Mouse (Mus musculus) limb, embryonic 11.5 days (tissue): ENCODE results near the gene Atp8b4. TPM values are rescaled to one million over a fixed set of nuclear protein-coding genes. Genes with fewer than 3 reads are reported as not detected.
A peak's percentile ranks its signal among the peaks of the same experiment; 100 is the strongest.

ENCODE experiments used
- ATAC-seq: fragments of 200-750 bp; cut with Nextera tagmentation; 2 replicates; pipeline ENCODE4 v1.8.0; 2017; ENCODE audit warnings: low read depth; ENCODE audit not compliant: insufficient number of reproducible peaks, low FRiP score, low TSS enrichment
- DNase-seq: peaks from one replicate; pipeline ENCODE4 v3.0.0-alpha.2; 2015; ENCODE audit warnings: low spot score
- H3K27ac ChIP-seq: fragments of 300-500 bp; sonication (generic); replicated peaks from 2 replicates; pipeline ENCODE4 v1.5.1; 2014; ENCODE audit warnings: low read depth, mild to moderate bottlenecking, low read length
- H3K27me3 ChIP-seq: fragments of 300-500 bp; sonication (generic); 2 replicates; pipeline ENCODE4 v1.6.1; 2014; ENCODE audit warnings: mild to moderate bottlenecking, low read length, mixed read lengths; ENCODE audit not compliant: control insufficient read depth, insufficient read depth
- H3K36me3 ChIP-seq: fragments of 300-500 bp; sonication (generic); 2 replicates; pipeline ENCODE4 v1.6.1; 2014; ENCODE audit warnings: mild to moderate bottlenecking, low read length, moderate library complexity, mixed read lengths; ENCODE audit not compliant: control insufficient read depth, insufficient read depth
- H3K4me1 ChIP-seq: fragments of 300-500 bp; sonication (generic); 2 replicates; pipeline ENCODE4 v1.6.1; 2014; ENCODE audit warnings: low read length, mixed read lengths; ENCODE audit not compliant: control insufficient read depth, insufficient read depth
- H3K4me2 ChIP-seq: fragments of 300-500 bp; sonication (generic); 2 replicates; pipeline ENCODE4 v1.6.1; 2014; ENCODE audit warnings: low read depth, mild to moderate bottlenecking, moderate library complexity; ENCODE audit not compliant: severe bottlenecking
- H3K4me3 ChIP-seq: fragments of 300-500 bp; sonication (generic); 2 replicates; pipeline ENCODE4 v1.5.1; 2014; ENCODE audit warnings: low read depth, low read length
- H3K9ac ChIP-seq: fragments of 300-500 bp; sonication (generic); 2 replicates; pipeline ENCODE4 v1.6.1; 2014; ENCODE audit warnings: mild to moderate bottlenecking, low read length
- H3K9me3 ChIP-seq: fragments of 300-500 bp; sonication (generic); 2 replicates; pipeline ENCODE4 v1.6.1; 2016; ENCODE audit warnings: low read length; ENCODE audit not compliant: control insufficient read depth
- whole genome bisulfite sequencing: fragments of 180-500 bp; shearing (Covaris S2); extraction: QIAGEN DNeasy Blood & Tissue Kit; methylation state at CpG from one replicate; pipeline ENCODE4 v1.1.7; 2014; 5-methylcytosine and 5-hydroxymethylcytosine counted together
- polyA plus RNA-seq: library from polyadenylated mRNA; unstranded; fragments of >200 nt; fragmentation: Nextera tagmentation; extraction: Ambion mirVana; gene quantifications from 2 replicates; pipeline ENCODE4 v1.2.1, GENCODE M21; 2014

Atp8b4 gene
- polyA plus RNA-seq, 1 experiment from 2014 or later = 0.07 TPM

DNA sequence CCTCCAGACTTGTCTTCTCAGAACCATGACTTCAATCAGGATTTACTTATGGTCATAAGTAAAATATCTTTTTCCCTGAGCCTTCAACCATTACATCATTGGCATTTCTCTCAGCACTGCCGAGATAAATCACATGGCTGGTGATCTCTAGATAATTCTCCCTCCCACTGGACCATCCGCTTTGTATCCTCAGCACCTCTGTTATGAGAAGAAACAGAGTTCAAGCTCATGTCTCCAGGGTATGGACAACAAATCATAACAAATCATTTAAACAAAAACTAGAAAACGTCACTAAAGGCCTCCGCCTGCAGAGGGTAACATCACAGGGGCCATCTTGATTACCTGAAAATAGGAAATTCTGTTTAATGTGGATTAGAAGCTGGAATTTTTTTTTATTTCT, 58.9 kb downstream of the Atp8b4 start:
- no peak overlapping the region for H3K27ac ChIP-seq
- no peaks in the 10 kb centered on the region for H3K36me3 ChIP-seq
- no peak overlapping the region for H3K4me2 ChIP-seq
- no peaks in the 10 kb centered on the region for H3K27me3 ChIP-seq
- ATAC-seq (no peak), DNase-seq (no peak)
- H3K4me3 ChIP-seq = no peak overlapping the region
- H3K9ac ChIP-seq = no peak overlapping the region
- no peaks in the 10 kb centered on the region for H3K9me3 ChIP-seq
- no peaks in the 10 kb centered on the region for H3K4me1 ChIP-seq
- WGBS = 84% methylated on average over 4 of the region's 4 CpGs

DNA sequence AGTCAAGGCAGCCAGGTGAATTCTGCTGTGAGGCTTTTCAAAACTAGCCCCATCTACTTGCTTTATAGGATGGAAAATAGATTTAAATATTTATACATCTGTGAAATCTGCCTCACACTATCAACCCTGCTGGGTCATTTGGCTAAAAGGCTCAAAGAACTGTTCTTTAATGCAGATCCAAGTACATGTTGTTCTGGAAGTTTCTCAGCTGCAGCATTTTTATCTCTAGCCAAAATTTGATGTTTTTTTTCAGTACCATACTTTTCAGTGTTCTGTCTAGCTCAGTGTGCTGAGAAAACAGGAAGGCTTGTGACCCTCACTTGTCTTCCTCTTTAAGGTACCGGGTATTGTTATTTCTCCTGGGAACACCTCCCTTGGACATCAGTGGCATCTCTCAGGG, 65.8 kb downstream of the Atp8b4 start:
- Histone ChIP-seq H3K4me1 (no peaks in the 10 kb centered on the region), H3K4me2 (no peak overlapping the region), H3K9ac (no peak overlapping the region), H3K27me3 (no peaks in the 10 kb centered on the region), H3K36me3 (no peaks in the 10 kb centered on the region), H3K4me3 (no peak overlapping the region), H3K27ac (no peak overlapping the region), H3K9me3 (no peaks in the 10 kb centered on the region)
- DNase-seq (no peak), ATAC-seq (no peak)
- WGBS = 88% methylated on average over 1 of the region's 1 CpGs

DNA sequence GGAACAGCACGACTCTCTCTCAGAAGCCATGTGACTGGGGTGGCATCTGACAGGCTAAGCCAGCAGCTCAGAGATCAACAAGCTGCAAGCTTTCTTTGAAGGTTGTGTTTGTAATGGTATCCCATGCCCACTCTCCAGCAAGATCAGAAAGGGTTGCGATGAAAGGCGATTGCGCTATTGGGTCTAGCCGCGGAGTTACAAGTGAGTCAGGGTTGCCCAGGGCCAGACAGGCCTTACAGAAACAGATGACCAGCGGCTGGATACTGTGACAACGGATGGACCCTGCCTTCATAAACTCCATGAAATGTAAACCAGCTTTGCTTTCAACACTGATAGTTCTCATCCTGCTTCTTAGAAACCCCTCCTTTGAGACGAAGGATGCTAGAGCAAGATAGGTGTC, 66.2 kb downstream of the Atp8b4 start:
- no peak overlapping the region for H3K9ac ChIP-seq
- no peaks in the 10 kb centered on the region for H3K4me1 ChIP-seq
- no peak overlapping the region for H3K27ac ChIP-seq
- ATAC-seq = no peak
- DNase-seq = no peak
- WGBS = 90% methylated on average over 9 of the region's 9 CpGs
- no peaks in the 10 kb centered on the region for H3K27me3 ChIP-seq
- H3K36me3 ChIP-seq = no peaks in the 10 kb centered on the region
- H3K9me3 ChIP-seq = no peaks in the 10 kb centered on the region
- no peak overlapping the region for H3K4me2 ChIP-seq
- H3K4me3 ChIP-seq = no peak overlapping the region

DNA sequence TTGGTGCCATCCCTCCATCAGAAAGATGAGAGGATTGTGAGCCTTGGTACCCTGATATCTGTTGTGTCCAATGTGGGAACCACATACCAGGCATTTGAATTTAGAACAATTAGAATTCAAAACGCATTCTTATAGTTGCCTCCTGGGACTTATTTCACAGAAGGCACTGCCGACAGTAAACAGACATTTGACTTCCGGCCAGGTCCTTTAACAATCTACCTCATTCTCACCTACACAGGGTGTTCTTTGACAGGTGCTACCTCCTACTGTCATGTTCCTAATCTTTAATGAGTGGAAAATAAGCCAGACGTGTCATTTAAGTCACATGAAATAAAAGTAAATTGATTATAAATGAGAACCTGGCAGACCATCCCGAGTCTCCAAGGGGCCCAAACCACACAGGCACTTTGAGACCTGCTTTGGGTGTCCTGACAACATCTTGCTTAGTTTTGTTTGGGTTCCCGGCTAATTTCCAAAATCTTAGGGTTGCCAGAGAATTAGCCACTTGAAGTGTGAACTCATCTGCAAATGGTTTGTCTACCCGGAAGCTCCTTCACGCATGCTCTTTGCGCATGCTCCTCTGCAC, 67.9 kb downstream of the Atp8b4 start:
- Histone ChIP-seq H3K27me3 (no peaks in the 10 kb centered on the region), H3K9ac (no peak overlapping the region), H3K4me2 (no peak overlapping the region), H3K27ac (no peak overlapping the region), H3K4me1 (no peaks in the 10 kb centered on the region), H3K4me3 (no peak overlapping the region), H3K36me3 (no peaks in the 10 kb centered on the region), H3K9me3 (no peaks in the 10 kb centered on the region)
- ATAC-seq (no peak), DNase-seq (no peak)
- WGBS = 81% methylated on average over 9 of the region's 9 CpGs

DNA sequence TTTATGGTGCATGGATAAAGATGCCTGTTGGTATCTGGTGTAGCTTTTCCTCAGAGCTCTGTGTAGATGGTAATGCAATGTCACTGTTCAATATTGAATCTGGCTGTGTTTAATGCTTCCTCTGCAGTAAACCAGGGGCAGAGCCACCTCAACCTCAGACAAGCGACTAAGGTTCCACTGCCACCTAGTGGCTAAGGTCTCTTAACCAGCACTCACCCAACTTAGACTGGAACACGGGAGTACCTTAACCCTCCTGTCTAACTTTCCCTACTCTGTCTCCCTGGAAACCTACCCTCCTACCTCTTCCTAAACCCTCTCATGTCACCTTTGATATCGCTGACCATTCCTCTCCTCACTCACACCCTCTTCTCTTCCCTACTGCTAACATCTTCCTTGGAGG, 71.2 kb downstream of the Atp8b4 start:
- H3K9me3 ChIP-seq = no peaks in the 10 kb centered on the region
- DNase-seq (peak; percentile 75), ATAC-seq (no peak)
- no peak overlapping the region for H3K4me2 ChIP-seq
- no peak overlapping the region for H3K4me3 ChIP-seq
- H3K4me1 ChIP-seq = no peaks in the 10 kb centered on the region
- H3K27ac ChIP-seq = no peak overlapping the region
- 16% methylated on average over 3 of the region's 3 CpGs for WGBS
- no peaks in the 10 kb centered on the region for H3K36me3 ChIP-seq
- no peaks in the 10 kb centered on the region for H3K27me3 ChIP-seq
- no peak overlapping the region for H3K9ac ChIP-seq

DNA sequence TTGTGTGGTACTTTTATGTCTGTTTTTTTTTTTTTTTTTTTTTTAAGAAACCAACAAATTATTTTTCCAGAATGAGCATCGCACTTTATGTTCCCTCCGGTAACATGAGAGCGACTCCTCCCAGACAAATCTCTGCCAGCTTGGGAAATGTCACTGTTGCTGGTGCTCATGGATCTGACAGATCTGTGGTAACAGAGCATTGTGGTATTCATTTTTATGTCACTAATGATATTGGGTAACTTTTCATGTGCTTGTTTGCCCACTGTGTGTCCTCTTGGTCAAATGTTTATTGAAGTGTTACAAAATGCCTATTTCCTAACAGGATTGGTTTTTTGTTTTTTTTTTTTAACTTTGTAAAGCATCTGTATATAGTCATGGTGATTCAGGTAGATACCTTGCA, 75.3 kb downstream of the Atp8b4 start:
- Histone ChIP-seq H3K4me2 (no peak overlapping the region), H3K36me3 (no peaks in the 10 kb centered on the region), H3K27ac (no peak overlapping the region), H3K4me3 (no peak overlapping the region), H3K9ac (no peak overlapping the region), H3K4me1 (no peaks in the 10 kb centered on the region), H3K27me3 (no peaks in the 10 kb centered on the region), H3K9me3 (no peaks in the 10 kb centered on the region)
- DNase-seq = no peak
- ATAC-seq = no peak
- WGBS = 94% methylated on average over 3 of the region's 3 CpGs

DNA sequence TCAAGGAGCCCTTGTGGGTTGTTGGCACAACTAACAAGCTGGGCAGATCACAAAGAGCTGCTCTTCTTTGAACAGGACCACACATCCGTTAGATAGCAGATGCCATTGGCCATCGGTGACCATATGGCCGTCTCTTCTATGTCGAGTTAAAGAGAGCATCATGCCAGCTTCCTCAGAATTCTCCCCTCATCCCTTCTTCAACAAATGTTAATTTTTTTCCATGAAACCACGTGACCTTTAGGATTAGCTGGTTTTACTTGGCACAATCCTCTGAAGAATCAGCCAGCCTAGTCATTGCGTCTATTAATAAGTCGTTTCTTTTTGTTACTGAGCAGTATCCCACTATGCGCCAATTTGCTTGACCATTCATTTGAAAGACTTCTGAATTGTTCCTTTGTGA, 75.8 kb downstream of the Atp8b4 start:
- no peaks in the 10 kb centered on the region for H3K4me1 ChIP-seq
- no peak for ATAC-seq

DNA sequence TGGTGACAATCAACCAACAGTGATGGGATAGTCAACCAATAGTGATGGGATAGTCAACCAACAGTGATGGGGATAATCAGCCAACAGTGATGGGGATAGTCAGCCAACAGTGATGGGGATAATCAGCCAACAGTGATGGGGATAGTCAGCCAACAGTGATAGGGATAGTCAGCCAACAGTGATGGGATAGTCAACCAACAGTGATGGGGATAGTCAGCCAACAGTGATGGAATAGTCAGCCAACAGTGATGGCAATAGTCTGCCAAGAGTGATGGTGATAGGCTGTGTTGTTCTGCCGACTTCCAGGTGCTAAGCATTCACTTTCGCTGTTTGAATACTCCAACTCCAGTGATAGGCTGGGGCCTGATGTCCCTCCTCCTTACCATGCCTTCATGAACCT, 79.6 kb downstream of the Atp8b4 start:
- ATAC-seq = no peak
- H3K9ac ChIP-seq = no peak overlapping the region
- no peak overlapping the region for H3K27ac ChIP-seq
- 86% methylated on average over 2 of the region's 2 CpGs for WGBS
- H3K4me1 ChIP-seq = no peaks in the 10 kb centered on the region
- no peak overlapping the region for H3K4me2 ChIP-seq
- H3K36me3 ChIP-seq = no peaks in the 10 kb centered on the region
- H3K4me3 ChIP-seq = no peak overlapping the region
- no peaks in the 10 kb centered on the region for H3K27me3 ChIP-seq
- no peak for DNase-seq
- no peaks in the 10 kb centered on the region for H3K9me3 ChIP-seq

More for the DNA sequence above, 75.8 kb downstream of the Atp8b4 start:
- no peak for DNase-seq
- H3K27me3 ChIP-seq = no peaks in the 10 kb centered on the region
- no peak overlapping the region for H3K9ac ChIP-seq
- no peaks in the 10 kb centered on the region for H3K9me3 ChIP-seq
- H3K4me3 ChIP-seq = no peak overlapping the region
- 84% methylated on average over 8 of the region's 8 CpGs for WGBS
- H3K27ac ChIP-seq = no peak overlapping the region
- H3K36me3 ChIP-seq = no peaks in the 10 kb centered on the region
- H3K4me2 ChIP-seq = no peak overlapping the region

DNA sequence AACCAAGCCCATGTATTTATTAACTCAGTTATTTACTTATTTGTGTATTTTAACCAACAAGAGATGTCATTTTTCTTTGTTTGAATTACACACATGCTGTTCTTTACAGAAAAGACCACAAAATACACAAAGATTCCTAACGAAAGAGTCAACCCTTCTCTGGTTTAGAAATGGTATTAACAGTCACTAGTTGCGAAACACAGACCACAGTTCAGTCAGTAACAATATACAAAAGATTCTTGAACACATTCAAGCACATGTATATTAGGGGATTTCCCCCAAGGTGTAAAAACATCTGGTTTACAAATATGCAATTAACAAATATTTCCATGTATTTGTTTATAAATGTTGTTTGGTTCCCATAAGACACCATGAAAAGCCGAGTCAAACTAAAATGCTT, 81.6 kb downstream of the Atp8b4 start:
- no peak overlapping the region for H3K9ac ChIP-seq
- no peak overlapping the region for H3K4me3 ChIP-seq
- no peak for DNase-seq
- no peak overlapping the region for H3K27ac ChIP-seq
- H3K4me2 ChIP-seq = no peak overlapping the region
- no peaks in the 10 kb centered on the region for H3K9me3 ChIP-seq
- ATAC-seq = no peak
- H3K36me3 ChIP-seq = no peaks in the 10 kb centered on the region
- H3K27me3 ChIP-seq = no peaks in the 10 kb centered on the region
- no peaks in the 10 kb centered on the region for H3K4me1 ChIP-seq
- 88% methylated on average over 3 of the region's 3 CpGs for WGBS
